Mouse (Mus musculus) T-helper 2 cell (primary cell): ENCODE measurements around the gene Mical1.

Experiments used
- in situ Hi-C: fragments of 300-600 bp; cut with MboI, MseI; formaldehyde crosslinking; loops from one replicate; pipeline ENCODE4 v1.15.1; 2025; ENCODE audit warnings: high pct_unique_total_duplicates

Gene Mical1

DNA sequence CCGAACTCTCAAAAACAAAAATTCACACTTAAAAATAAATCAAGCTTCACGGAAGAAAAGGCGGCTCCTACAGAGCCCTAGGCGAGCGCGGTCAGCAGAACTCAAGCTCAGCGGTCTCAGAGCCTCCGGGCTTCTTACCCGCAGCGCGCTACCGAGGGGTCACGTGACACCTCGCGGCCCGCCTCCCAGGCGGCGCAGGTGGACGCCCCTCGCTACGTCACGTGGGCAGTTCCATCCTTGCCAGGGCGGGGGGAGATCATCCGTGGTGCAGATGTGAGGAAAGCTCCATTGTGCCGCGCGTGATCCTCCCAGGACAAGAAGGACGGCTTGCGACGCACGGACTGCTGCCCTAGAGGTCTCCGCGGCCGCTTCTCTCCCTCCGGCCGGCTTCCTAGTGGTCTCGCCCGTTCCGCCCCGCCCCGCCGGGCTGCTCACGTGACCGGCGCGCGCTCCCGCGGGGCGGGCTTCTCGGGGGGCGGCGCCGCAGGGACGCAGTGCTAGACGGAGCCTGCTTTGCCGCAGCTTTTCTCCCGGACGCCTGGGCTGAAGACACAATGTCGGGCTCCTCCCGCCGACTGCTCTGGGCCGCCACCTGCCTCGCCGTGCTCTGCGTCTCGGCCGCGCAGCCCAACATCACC lies 43.0 kb downstream of the Mical1 start, which contains the start of gene Cd164:
Gene Cd164, plus strand, starts transcription at position 434 of the 638 bp plus-strand sequence.
- in situ Hi-C loops: loop anchor here (5.0 to 10.0 kb wide), 3 partner anchors 156 to 276 kb away; no protein-coding TSS in a partner anchor

DNA sequence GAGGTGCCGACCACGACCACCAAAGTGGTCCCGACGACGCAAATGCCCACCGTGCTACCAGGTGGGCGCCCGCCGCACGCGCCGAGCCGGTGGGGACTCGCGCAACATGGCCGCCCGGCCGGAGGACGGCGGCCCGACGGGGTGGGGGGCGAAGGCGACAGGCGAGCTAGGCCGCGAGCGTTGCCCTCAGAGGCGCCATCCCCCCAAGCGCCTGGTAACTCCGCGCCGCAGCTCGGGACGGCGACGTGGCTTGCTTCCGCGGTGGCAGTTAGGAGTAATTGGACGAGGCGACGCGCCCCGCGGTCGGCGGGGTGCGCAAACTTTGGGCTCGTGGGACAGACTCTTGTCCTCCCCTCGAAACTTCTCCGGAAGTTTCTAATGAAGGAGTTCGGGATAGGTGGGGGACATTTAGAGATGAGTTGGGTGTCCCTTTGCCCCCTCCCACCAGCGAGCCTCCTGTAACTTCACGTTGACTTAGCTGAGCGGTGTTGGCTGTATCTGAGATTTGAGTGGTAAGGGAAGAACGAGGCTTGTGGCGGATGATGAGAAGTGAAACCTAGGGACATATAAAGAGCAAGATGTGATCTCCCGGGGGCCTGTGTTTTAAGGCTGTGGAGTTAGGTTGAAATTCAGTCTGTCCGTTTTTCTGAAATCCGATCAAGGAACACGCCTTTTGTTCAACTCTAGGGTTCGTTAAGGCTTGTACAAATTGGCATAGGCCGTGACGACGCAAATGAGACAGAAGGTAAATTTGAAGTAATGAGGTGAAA lies 43.7 kb downstream of the Mical1 start:
- in situ Hi-C loops: loop anchor here (5.0 to 10.0 kb wide), 3 partner anchors 155 to 275 kb away; no protein-coding TSS in a partner anchor

DNA sequence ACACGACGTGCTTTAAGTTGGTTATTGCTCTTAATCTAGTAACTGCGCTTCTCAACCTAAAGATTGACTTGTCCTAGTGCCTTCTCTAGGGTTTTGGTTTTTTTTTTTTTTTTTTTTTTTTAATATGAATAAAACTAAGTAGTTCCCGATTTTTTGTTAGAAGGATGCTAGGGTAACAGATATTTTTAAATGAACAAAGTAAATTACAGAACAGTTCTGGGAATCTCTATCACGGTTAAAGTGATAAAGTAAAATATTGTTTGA lies 44.2 kb downstream of the Mical1 start:
- in situ Hi-C loops: no loop called here

DNA sequence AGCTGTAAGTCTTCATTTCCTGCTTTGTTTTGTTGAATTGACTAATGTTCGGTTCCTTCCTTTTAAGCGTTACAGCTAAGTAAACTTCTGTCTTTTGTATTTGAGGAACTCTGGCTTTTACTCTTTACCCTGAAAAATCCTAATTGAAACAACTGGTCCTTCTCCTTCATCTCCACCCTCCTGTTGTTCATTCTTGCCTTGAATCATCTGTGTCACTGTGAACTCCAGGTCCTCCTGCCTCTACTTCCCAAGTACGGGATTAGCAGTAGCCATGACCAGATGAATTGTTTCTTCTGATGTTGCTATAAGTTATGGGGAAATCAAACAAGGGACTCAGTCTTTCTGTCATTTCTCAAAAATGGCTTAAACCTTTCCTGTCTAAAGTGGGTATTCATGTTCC lies 47.3 kb downstream of the Mical1 start:
- in situ Hi-C loops: no loop called here

DNA sequence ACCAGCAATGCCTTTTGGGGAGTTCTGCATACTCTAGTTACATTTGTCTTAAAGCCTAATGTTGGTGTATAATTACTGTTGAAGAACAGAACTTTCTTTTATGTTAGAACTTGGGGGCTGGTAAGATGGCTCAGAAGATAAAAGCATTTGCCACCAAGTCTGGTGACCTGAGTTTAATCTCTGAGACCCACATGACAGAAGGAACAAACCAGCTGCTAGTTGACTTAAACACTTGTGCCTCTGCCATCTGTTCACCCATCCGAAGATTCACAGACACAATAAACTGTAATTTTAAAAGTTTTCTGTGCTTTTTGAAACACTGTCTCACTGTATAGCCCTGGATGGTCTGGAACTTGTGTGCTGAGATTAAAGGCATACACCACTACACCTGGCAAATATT lies 49.6 kb downstream of the Mical1 start:
- in situ Hi-C loops: no loop called here

DNA sequence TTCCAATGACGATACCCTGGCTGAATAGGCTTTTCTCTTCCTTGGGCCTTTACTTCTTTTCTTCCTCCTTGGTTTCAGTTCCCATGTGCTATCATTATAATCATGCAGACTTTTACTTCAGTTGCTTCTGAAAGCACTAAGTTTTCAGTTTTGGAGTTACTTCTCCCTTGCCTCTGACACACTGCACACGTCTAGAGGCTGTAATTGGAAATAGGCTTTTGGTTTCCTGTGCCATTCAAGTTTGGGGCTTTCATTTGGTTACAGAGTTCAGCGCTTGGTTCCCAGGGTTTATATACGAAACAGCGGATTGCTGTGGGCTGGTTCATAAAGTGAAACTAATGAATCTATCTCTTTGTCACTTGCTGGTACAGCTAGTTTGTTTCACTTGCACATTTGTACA lies 53.9 kb downstream of the Mical1 start:
- in situ Hi-C loops: no loop called here

DNA sequence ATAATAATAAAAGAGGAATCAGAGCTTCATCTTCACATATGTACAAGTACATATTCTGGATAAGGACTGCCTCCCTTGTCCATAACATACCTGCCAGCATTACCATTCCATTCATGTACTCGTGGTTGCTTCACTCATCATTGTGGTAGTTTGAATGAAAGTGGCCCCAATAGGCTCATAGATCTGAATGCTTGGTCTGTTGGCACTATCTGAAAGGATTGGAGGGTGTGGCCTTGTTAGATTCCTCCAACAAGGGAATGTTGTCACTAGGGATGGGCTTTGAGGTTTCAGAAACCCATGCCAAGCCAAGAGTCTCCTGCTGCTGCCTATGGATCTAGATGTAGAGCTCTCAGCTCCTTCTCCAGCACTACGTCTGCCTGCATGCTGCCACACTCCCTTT lies 59.9 kb downstream of the Mical1 start:
- in situ Hi-C loops: no loop called here
